Mouse (Mus musculus) hindlimb bud, embryonic 11.5 days (tissue): ENCODE data around the gene Adcy7.

Source experiments
- DNase-seq: peaks from one replicate; pipeline ENCODE4 v3.0.0-alpha.2; 2012; ENCODE audit warnings: low read depth, low spot score; ENCODE audit errors: extremely low spot score

Gene Adcy7

DNA sequence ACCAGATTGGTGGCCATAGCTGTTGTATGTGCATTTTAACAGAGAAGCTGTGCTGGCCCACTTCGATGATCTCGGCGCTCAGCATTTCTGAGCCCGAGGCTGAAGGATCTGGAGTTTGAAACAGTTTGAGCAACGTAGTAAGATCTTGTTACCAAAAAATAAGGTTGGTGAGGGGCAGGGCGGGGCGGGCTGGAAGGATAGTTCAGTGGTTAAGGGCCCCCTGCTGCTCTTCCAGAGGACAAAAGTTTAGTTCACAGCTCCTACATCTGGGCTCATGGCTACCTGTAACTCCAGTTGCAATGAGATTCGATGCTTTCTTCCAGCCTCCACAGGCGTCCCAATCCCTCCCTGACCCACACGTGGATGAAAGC, 26.5 kb downstream of the Adcy7 start:
- DNase-seq = no peak

DNA sequence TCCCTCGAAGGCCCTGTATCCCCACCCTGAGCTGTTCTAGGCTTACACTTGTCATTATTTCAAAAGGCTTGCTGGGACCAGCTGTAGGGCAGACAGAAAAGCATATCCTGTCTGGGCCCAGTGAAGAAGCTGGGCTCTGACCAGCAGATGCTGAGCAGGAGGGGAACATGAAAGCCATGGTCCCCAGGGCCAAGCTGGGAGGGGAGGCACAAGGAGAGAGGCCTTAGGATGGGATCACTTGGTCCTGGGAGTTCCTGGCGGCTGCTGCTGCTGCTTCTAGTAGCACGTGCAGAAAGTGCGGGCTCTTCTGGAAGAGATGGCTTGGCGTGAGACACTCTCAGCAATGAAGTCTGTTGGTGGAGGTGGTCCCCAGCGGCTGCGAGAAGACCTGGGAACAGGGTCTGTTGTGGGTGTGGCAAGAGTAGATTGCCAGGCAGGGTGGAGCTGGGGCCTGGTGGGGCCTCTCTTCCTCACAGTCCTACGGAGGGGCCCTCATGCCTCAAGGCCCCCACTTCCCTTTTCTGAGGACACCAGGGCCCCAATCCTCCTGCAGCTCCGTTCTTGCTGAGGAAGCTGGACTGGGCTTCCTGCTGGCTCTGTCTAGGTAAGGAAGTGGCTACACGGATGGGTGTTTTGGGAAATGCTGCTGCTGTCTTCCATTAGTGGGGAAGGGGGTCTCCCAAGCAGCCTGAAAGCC, 27.9 kb downstream of the Adcy7 start:
- no peak for DNase-seq

DNA sequence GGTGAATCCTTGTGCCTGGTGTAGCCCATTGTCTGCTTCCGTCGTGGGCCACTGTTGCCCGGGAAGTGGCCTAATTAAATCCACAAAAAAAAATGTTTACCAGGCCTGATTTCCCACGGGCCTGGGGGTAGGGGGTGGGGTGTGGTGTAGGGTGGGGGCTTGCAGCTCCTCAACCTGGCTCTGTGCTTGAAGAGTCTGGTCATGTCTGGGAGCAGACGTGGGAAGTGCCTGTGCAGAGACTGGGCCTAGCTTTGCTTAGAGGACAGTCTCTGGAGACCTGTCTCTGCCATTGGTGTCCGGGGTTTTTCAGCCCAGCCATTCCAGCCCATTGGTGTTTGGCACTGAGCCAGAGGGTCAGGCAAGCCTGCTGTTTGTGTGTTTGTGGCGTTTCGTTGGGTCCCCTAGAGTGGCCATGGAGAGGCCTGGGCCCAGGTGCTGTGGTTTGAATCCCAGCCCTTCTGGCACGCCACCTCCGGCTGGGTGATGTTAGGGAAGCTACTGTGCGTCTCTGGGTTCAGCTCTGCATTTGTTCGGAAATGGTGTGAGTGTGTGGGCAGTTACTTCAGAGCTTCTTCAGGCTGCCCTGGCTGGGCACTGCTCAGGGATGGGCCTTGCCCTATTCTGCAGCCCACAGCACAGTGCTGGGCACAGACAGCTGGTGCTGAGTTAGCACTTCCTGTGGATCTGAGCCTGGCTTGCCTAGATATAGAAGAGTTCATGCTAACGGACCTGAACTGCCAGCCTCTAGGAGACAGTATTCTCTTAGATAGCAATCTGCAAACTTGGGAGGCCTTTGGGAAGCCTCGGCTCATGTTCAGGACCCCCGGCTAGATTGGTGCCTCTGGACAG, 29.6 kb downstream of the Adcy7 start:
- DNase-seq = no peak

DNA sequence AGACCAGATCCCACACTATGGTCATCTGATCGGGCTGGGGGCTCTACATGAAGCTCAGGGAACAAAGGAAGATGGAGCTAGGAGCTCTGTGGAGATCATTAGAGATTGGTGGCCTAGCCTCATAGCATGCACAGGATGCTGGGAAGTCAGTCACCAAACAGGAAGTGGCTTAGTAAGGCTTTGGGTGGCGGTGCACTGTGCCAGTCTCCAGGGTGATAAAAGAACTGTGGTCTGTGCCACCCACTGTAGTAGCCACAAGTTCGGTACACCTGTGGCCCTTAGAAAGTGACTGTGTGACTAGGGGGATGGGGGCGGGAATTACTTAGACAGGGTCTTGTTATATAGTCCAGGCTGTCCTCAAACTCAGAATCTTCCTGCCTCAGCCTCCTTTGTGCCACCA, 33.6 kb downstream of the Adcy7 start:
- DNase-seq = no peak

DNA sequence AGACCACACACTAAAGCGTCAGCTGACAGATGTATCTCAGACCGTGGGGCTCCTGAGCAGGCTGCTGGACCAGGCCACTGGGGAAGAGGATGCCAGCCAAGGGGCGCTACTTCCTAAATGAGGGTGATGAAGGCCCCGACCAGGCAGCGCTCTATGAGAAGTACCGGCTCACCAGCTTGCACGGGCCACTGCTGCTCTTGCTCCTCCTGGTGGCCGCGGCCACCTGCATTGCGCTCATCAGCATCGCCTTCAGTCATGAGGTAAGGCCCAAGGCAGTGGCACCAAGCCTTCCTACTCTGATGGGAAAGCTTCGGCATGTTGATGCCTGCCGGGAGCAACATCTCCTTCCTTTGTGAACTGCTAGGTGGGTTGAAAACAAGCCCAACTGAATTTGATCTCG, 34.3 kb downstream of the Adcy7 start:
- no peak for DNase-seq

DNA sequence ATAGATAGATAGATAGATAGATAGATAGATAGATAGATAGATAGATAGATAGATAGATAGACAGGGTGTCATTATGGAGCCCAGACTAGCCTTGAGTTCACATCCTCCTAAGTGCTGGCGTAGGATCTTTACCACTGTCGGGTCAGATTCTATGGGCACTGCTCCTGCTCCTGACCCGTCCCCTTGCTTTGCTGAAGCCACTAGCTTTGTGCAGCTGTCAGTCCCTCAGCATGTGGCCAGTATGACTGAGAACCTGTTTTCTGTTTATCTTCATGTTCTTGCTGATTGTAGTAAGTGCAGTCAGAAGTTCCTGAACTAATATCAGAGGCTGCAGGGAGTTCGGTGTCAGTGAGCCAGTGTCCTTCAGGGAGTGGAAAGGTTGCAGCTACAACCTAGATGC, 35.5 kb downstream of the Adcy7 start:
- DNase-seq = no peak

DNA sequence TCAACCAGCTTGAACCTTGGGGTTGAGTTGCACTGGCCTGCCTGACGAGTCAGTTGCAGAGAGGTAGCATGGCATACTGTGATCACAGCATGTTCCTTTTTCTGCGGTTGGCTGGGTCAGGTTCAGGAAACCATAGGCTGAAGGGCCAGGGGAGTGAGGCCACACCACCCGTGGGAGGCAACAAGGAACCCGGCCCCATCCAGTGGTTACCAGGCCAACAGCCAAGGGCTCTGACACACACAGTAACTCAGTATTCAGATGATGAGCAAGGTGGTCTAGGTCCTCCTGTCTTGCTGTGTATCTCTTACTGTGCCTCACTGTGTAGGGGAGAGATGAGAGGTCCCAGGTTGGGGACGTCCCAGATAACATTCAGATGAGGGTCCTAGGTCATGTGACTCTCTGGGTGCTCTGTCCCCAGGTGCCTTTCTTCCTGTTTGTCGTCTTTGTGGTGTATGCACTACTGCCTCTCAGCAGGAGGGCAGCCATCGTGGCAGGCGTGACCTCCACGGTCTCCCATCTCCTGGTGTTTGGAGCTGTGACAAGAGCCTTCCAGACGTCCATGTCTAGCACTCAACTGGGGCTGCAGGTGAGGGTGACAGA, 37.2 kb downstream of the Adcy7 start:
- DNase-seq = no peak

DNA sequence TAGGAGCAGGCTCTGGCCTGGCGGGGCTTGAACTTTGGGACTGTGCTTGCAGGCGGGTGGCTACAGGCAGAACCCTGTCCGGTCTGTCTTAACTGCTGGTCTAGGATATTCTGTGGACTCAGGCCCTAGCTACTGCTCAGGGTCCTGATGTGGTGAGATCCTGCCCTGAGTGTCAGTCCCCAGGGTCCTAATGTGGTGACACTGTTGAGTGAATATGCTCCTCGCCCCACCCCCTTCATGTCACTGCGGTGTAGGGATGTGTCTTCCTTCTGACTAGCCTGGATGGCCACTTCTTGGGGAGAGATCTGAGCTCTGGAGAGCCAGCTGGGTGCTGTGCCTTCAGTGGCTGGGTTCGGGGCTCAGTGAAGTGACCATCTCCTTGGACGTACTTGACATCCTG, 37.7 kb downstream of the Adcy7 start:
- DNase-seq = no peak

DNA sequence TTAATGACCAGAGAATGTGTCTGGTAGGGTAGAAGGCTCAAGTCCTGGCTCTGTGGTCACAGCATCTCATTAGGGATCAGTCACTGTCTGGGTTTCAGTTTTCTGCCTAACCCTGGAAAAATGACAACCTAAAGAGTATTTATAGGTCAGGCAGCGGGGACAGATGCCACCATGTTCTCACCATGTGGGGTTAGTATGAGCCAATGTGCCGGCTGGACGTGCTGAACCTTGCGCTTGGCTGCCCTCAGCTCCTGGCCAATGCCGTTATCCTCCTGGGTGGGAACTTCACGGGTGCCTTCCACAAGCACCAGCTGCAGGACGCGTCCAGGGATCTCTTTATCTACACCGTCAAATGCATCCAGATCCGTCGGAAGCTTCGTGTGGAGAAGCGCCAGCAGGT, 38.1 kb downstream of the Adcy7 start:
- DNase-seq = no peak

DNA sequence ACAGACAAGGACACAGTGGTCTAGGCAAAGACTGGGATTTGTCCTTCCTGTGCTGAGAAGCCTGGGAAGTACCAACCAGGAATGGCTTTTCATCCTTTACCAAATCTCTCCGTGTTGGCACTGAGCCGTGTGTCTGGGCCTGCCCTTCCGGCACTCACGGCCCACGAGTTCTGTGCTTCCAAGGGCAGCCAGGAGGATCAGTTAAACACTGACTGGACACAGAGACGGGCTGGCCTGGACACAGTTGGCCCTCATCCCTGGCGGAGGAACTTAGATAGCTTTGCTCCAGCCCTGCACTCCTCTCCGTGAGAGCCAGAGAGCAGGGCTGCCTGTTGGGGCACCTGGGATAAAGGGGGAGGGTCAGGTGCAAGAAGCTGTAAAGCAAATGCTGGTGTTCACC, 40.8 kb downstream of the Adcy7 start:
- no peak for DNase-seq

DNA sequence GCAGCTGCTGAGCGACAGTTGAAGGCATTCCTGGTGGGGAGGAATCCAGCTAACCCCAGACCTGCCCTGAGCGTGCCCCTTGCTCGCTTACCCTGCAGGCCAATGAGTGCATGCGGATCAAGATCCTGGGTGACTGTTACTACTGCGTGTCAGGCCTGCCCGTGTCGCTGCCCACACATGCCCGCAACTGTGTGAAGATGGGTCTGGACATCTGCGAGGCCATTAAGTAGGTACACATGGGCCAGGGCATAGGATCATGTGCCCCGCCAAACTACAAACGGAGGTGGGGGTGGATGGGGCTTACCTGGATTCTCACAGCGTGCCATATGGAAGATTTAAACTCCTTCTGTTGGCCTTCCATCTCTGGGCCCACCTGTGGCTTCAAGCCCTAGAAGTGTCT, 41.8 kb downstream of the Adcy7 start:
- DNase-seq = no peak

DNA sequence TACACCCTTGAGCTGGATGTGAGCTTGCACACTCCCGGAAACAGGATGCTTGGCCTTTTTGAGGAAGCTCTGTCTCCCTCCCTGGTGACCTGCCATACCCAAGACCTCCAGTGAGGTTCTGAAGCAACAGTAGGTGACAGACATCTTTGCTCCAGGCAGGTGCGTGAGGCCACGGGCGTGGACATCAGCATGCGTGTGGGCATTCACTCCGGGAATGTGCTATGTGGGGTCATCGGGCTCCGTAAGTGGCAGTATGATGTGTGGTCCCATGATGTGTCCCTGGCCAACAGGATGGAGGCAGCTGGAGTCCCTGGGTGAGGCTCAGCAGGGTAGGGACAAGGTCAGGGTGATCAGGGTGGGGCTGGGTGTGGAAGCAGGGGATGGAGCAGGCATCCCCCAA, 43.1 kb downstream of the Adcy7 start:
- DNase-seq = no peak

DNA sequence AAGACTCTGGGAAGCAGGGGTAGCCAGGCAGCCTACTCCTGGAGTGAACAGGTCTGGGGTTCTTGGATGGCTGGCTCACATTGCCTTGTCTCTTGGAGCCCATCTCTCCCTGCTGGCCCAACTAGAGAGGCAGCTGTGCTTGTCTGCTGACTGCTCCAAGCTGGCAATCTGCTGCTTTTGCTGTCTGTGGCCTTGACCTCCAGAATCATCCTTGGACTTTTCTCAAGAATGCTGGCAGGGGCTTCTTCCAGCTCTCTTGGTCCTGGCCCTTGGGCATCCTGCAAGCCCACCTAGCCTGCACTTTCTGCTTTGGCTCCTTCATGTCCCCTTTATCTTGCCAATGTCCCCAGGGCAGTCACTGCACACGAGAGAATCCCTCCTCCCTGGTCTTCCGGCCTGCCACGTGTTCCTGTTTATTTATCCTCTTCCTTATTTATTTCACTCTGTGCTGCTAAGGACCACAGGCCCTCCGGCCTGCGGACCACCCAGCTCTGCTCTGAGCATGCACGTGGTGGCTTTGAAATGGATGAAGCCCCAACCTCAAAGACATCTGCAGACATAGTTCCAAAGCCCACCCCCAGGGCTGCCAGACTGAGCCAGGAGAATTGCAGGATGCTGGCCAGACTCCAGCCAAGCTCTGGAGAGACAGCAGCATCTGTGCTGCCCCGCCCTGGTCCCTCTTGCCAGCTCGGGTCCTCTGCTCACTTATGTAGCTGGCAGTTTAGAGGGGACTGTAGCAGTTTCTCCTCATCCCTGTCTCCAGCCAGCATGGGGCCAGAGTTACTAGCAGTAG, 44.1 kb downstream of the Adcy7 start:
- DNase-seq = no peak

DNA sequence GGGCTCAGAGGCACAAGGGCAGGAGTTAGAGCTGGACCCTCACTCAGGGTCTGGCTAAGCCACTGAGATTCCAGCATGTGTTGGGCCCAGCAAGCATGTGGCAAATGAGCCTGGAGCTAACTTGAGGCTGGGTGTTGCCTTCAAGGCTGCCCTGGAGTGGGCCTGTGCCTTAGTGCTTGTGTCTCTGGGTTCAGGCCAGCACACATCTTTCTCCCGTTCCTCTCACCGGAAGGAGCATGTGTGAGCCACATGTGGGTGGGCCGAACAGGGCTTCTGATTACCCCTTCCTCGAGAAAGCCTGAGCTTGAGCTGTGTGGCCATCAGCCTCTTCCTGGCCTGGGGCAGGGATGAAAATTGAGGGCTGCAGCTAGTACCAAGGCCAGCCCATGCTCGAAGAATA, 45.1 kb downstream of the Adcy7 start:
- DNase-seq = no peak

DNA sequence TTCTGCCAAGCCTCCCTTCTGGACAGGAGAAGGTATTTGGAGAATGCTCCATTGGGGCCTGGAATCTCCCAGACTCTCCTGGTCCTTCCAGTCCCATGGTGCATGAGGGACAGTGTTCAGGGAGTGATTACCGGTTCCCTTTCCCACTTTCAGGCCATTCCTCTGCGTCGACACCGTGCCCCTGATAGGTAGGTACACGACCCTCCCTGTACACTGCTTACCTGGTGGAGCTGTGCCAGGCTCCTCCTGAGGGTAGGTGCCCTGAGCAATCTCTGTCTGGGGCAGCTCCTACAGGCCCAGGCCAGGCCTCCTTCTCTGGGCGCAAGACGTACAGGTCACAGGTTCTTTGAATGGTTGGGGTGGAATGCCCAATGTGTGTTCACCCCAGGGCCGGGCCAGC, 45.9 kb downstream of the Adcy7 start:
- DNase-seq = no peak

DNA sequence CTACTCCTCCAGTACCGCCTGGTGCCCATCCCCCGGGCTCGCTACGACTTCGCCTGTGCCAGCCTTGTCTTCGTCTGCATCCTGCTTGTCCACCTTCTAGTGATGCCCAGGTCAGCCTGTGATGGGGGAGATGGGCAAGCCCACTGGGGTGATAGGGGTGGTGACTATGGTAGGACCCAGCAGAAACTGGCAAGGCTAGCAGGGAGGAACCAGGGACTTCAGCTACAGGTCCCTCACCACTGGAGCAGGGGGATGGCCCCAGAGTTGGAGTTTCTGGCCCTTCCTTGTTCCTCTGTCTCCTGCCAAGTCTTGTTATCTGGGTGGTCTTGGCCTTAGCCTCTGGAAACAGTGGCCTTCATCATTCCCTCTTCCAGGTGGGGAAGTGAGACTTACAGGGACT, 47.9 kb downstream of the Adcy7 start:
- DNase-seq = no peak

DNA sequence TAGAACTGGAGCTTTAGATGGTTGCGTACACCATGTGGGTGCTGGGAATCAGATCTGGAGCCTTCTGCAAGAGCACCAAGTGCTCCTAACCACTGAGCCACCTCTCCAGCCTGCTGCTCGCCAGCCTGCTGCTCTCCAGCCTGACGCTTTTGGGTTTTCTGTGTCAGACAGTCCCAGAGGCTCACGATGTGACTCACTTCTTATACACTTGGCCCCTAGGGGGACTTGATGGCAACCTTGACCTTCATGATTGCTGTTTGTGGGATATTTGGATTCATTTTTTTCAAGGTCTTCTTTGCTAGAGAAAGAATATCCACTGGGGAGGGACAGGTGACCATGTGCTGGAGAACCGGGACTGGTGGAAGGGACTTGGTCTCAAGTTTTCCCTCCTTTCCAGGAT, 49.2 kb downstream of the Adcy7 start:
- no peak for DNase-seq

DNA sequence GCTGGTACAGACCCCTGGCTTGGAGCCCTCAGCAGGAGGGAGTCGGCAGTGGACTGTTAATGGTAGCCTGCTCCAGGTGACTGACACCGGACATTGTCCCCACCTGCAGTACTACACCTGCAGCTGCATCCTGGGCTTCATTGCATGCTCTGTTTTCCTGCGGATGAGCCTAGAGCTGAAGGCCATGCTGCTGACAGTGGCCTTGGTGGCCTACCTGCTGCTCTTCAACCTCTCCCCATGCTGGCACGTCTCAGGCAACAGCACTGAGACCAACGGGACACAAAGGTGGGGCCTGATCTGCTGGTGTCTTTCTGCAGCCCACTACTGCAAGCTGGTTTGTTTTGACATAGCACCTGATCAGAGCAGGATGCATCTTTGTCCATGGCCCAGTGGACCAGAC, 51.3 kb downstream of the Adcy7 start:
- no peak for DNase-seq

DNA sequence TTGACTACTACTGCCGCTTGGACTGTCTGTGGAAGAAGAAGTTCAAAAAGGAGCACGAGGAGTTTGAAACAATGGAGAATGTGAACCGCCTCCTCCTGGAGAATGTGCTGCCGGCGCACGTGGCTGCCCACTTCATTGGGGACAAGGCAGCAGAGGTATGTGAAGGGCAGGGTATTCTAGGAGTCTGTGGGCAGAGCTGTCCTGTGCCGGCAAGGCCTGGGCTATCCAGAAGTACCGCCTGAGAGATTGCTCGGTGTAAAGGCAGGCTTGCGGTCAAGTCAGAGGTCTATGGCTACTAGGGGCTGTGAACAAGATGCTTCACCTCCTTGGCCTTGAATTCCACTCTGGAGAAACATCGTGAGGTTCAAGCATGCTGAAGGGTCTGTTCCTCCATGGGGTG, 52.6 kb downstream of the Adcy7 start:
- DNase-seq = no peak

DNA sequence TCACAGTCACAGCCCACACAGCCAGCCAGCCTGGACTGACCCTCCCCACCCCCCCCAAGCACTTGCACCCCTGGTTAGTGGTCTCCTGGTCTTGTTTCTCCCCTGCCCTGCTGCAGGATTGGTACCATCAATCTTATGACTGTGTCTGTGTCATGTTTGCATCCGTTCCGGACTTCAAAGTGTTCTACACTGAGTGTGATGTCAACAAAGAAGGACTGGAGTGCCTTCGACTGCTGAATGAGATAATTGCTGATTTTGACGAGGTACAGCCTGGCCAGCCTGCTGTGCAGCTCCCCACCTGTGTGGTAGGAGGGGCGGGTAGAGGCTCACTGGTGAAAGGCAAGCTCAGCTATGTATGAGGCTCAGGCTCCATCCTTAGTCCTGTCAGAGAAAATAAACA, 53.0 kb downstream of the Adcy7 start:
- DNase-seq = no peak

DNA sequence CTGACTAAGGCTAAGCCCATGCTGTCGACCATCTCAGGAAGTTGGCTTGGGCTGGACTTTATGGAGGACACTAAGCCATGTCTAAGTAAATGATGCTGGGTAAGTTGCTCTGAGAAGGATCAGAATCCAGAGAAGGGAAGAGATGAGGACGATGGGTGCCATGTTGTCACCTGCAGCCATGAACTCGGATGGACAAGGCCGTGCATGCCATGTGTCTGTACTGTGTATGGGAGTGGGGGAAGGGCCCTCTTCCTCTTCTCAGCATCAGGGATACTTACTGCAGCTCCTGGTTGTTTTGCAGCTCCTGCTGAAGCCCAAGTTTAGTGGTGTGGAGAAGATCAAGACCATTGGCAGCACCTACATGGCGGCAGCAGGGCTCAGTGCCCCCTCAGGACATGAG, 53.6 kb downstream of the Adcy7 start:
- no peak for DNase-seq

DNA sequence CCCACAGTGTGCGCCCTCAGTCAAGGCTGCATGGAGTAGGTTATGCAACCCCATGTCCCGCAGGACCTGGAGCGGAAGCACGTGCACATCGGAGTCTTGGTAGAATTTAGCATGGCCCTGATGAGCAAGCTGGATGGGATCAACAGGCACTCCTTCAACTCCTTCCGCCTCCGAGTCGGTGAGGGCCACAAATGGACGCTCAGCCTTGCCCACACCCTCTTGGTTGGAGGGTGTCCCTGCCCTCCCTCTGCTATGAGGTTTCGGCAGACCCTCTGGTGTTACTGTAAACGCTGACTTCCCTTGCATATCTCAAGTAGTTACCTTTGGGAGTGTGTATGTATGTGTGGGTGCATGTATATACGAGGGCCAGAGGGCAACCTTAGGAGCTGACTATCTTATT, 54.1 kb downstream of the Adcy7 start:
- no peak for DNase-seq
